Mouse (Mus musculus): Measurements from ENCODE around the gene Zdhhc17.
A peak's percentile ranks its signal among the peaks of the same experiment; 100 is the strongest.

Gene Zdhhc17

GRCm38 (mm10) chr10:110958879-110959278 lies 51.1 kb downstream of the Zdhhc17 start:
- DNase-seq (ENCODE audit: low spot score in 2 of 2): no peak

GRCm38 (mm10) chr10:110952937-110953451 lies 56.9 kb downstream of the Zdhhc17 start:
- peak in 1 of 2 experiments; percentile 38 for DNase-seq (ENCODE audit: low spot score in 2 of 2)

- no peak for DNase-seq (ENCODE audit: low spot score in 2 of 2)
Observed at GRCm38 (mm10) chr10:110952271-110952670, 57.7 kb downstream of the Zdhhc17 start.

GRCm38 (mm10) chr10:110951748-110952147 lies 58.2 kb downstream of the Zdhhc17 start:
- DNase-seq (ENCODE audit: low spot score in 2 of 2): no peak

GRCm38 (mm10) chr10:110951112-110951511 lies 58.8 kb downstream of the Zdhhc17 start:
- DNase-seq (ENCODE audit: low spot score in 2 of 2): no peak

GRCm38 (mm10) chr10:110947574-110947973 lies 62.4 kb downstream of the Zdhhc17 start:
- no peak for DNase-seq (ENCODE audit: low spot score in 2 of 2)

GRCm38 (mm10) chr10:110945966-110946365 lies 64.0 kb downstream of the Zdhhc17 start:
- DNase-seq (ENCODE audit: low spot score in 2 of 2): no peak

GRCm38 (mm10) chr10:110944175-110944574 lies 65.8 kb downstream of the Zdhhc17 start:
- DNase-seq (ENCODE audit: low spot score in 2 of 2): no peak

- no peak for DNase-seq (ENCODE audit: low spot score in 2 of 2)
Observed at GRCm38 (mm10) chr10:110942806-110943205, 67.1 kb downstream of the Zdhhc17 start.

GRCm38 (mm10) chr10:110941968-110942367 lies 68.0 kb downstream of the Zdhhc17 start:
- no peak for DNase-seq (ENCODE audit: low spot score in 2 of 2)

- no peak for DNase-seq (ENCODE audit: low spot score in 2 of 2)
Observed at GRCm38 (mm10) chr10:110940740-110941398, 69.1 kb downstream of the Zdhhc17 start.

- peak in 1 of 2 experiments; percentile 13 for DNase-seq (ENCODE audit: low spot score in 2 of 2)
Observed at GRCm38 (mm10) chr10:110939717-110940116, 70.2 kb downstream of the Zdhhc17 start.

- DNase-seq (ENCODE audit: low spot score in 2 of 2): peak; percentile 71 to 74
Observed at GRCm38 (mm10) chr10:110938841-110939549, 70.9 kb downstream of the Zdhhc17 start.

- DNase-seq (ENCODE audit: low spot score in 2 of 2): peak in 1 of 2 experiments; percentile 33
Observed at GRCm38 (mm10) chr10:110938361-110938760, 71.6 kb downstream of the Zdhhc17 start.

GRCm38 (mm10) chr10:110935669-110936068 lies 74.3 kb downstream of the Zdhhc17 start:
- no peak for DNase-seq (ENCODE audit: low spot score in 2 of 2)

- no peak for DNase-seq (ENCODE audit: low spot score in 2 of 2)
Observed at GRCm38 (mm10) chr10:110935081-110935480, 74.9 kb downstream of the Zdhhc17 start.

- no peak for DNase-seq (ENCODE audit: low spot score in 2 of 2)
Observed at GRCm38 (mm10) chr10:110933584-110933983, 76.4 kb downstream of the Zdhhc17 start.

GRCm38 (mm10) chr10:110931913-110932560 lies 77.9 kb downstream of the Zdhhc17 start:
- DNase-seq (ENCODE audit: low spot score in 2 of 2): peak in 1 of 2 experiments; percentile 34

- DNase-seq (ENCODE audit: low spot score in 2 of 2): no peak
Observed at GRCm38 (mm10) chr10:110931161-110931912, 78.6 kb downstream of the Zdhhc17 start.

- no peak for DNase-seq (ENCODE audit: low spot score in 2 of 2)
Observed at GRCm38 (mm10) chr10:110929756-110930155, 80.2 kb downstream of the Zdhhc17 start.

GRCm38 (mm10) chr10:110927491-110927890 lies 82.4 kb downstream of the Zdhhc17 start:
- DNase-seq (ENCODE audit: low spot score in 2 of 2): no peak

GRCm38 (mm10) chr10:110922612-110923011 lies 87.3 kb downstream of the Zdhhc17 start:
- no peak for DNase-seq (ENCODE audit: low spot score in 2 of 2)
